Mouse (Mus musculus) CH12.LX (cell line): ENCODE measurements at regions not wholly inside any gene's neighbourhood (a gene's known extent, or its start where the extent isn't known, plus 50 kb on each side); places are given as distances from the start of the nearest gene placed in this dataset.

Experiments
- DNase-seq: peaks from one replicate; pipeline ENCODE4 v3.0.0-alpha.2; 2013; ENCODE audit errors: extremely low read depth
- H3K27ac ChIP-seq: 2 replicates; pipeline ENCODE4 v1.5.1; 2012; ENCODE audit warnings: low read depth, mild to moderate bottlenecking, control low read depth, moderate library complexity; ENCODE audit not compliant: insufficient read depth
- H3K27me3 ChIP-seq: replicated peaks from 2 replicates; pipeline ENCODE3; 2012; ENCODE audit warnings: inconsistent platforms
- H3K36me3 ChIP-seq, 2 experiments: replicated peaks in 1 of 2; 2 replicates each; pipeline versions ENCODE3 to v1.6.1; 2012; ENCODE audit warnings: inconsistent platforms in 1 of 2, low read length in 1 of 2, mild to moderate bottlenecking in 1 of 2, mixed read lengths in 1 of 2, moderate library complexity in 1 of 2; ENCODE audit not compliant: control insufficient read depth in 1 of 2, insufficient read depth in 1 of 2
- H3K4me1 ChIP-seq, 2 experiments: 2 replicates each; pipeline ENCODE4 v1.6.1; 2012; ENCODE audit warnings: inconsistent platforms in 1 of 2, moderate library complexity in 1 of 2; ENCODE audit not compliant: insufficient read depth in 2 of 2, control insufficient read depth in 1 of 2
- H3K4me2 ChIP-seq: 2 replicates; pipeline ENCODE4 v1.6.1; 2012; ENCODE audit warnings: low read depth, mild to moderate bottlenecking, control low read depth; ENCODE audit not compliant: poor library complexity, insufficient read depth, severe bottlenecking
- H3K4me3 ChIP-seq, 3 experiments: fragments of 150-350 bp in 1 of 3; sonication (generic) in 1 of 3; replicated peaks in 1 of 3; 2 replicates each; pipeline versions ENCODE3 to v1.5.1; 2011 to 2012; ENCODE audit warnings: low read depth in 2 of 3, low read length in 2 of 3, mild to moderate bottlenecking in 2 of 3, moderate library complexity in 2 of 3, control low read depth in 1 of 3, improper control_type of control experiment in 1 of 3, inconsistent platforms in 1 of 3, mixed read lengths in 1 of 3; ENCODE audit not compliant: poor library complexity in 1 of 3
- H3K79me2 ChIP-seq: replicated peaks from 2 replicates; pipeline ENCODE4 v1.6.1; 2012; ENCODE audit warnings: mild to moderate bottlenecking, moderate library complexity; ENCODE audit not compliant: control insufficient read depth, poor library complexity, insufficient read depth, severe bottlenecking; ENCODE audit errors: extremely low read depth
- H3K9ac ChIP-seq: 2 replicates; pipeline ENCODE4 v1.6.1; 2012; ENCODE audit warnings: low read depth, mild to moderate bottlenecking, control low read depth, moderate library complexity; ENCODE audit not compliant: insufficient read depth
- H3K9me3 ChIP-seq: replicated peaks from 2 replicates; pipeline ENCODE3; 2012; ENCODE audit warnings: low read length, inconsistent platforms, mixed read lengths
- BHLHE40 ChIP-seq: IDR thresholded peaks from 2 replicates; pipeline ENCODE4 v1.6.1; 2011; ENCODE audit warnings: mild to moderate bottlenecking, low read depth, low read length, improper control_type of control experiment
- CTCF ChIP-seq, 2 experiments: IDR thresholded peaks in 1 of 2; conservative IDR thresholded peaks in 1 of 2; 2 replicates each; pipeline ENCODE4 v1.5.1; 2011 to 2012; ENCODE audit warnings: low read depth in 2 of 2, low read length in 2 of 2, improper control_type of control experiment in 1 of 2, inconsistent platforms in 1 of 2, mild to moderate bottlenecking in 1 of 2, moderate library complexity in 1 of 2
- E2F4 ChIP-seq: IDR thresholded peaks from 2 replicates; pipeline ENCODE4 v1.6.1; 2011; ENCODE audit warnings: low read depth, low read length, improper control_type of control experiment; ENCODE audit not compliant: insufficient replicate concordance
- ELF1 ChIP-seq: IDR thresholded peaks from 2 replicates; pipeline ENCODE4 v1.6.1; 2014; ENCODE audit warnings: low read depth, mild to moderate bottlenecking, inconsistent platforms, low read length, improper control_type of control experiment
- EP300 ChIP-seq: IDR thresholded peaks from 2 replicates; pipeline ENCODE4 v1.6.1; 2011; ENCODE audit warnings: low read length, improper control_type of control experiment
- GABPA ChIP-seq: IDR thresholded peaks from 2 replicates; pipeline ENCODE4 v1.6.1; 2012; ENCODE audit warnings: low read depth, low read length, improper control_type of control experiment, inconsistent platforms; ENCODE audit not compliant: insufficient replicate concordance
- HCFC1 ChIP-seq: IDR thresholded peaks from 2 replicates; pipeline ENCODE4 v1.6.1; 2012; ENCODE audit warnings: low read depth, mild to moderate bottlenecking, inconsistent platforms, low read length, improper control_type of control experiment
- JUND ChIP-seq: conservative IDR thresholded peaks from 2 replicates; pipeline ENCODE4 v1.6.1; 2011; ENCODE audit warnings: low read depth, low read length, improper control_type of control experiment
- KAT2A ChIP-seq: IDR thresholded peaks from 2 replicates; pipeline ENCODE4 v1.6.1; 2012; ENCODE audit warnings: low read length, improper control_type of control experiment, inconsistent platforms; ENCODE audit not compliant: insufficient replicate concordance
- MAFK ChIP-seq: IDR thresholded peaks from 2 replicates; pipeline ENCODE4 v1.6.1; 2011; ENCODE audit warnings: low read length, improper control_type of control experiment; ENCODE audit not compliant: insufficient replicate concordance
- MAX ChIP-seq: IDR thresholded peaks from 2 replicates; pipeline ENCODE4 v1.6.1; 2011; ENCODE audit warnings: low read length, improper control_type of control experiment
- MAZ ChIP-seq: IDR thresholded peaks from 2 replicates; pipeline ENCODE4 v1.6.1; 2012; ENCODE audit warnings: low read depth, mild to moderate bottlenecking, inconsistent platforms, low read length, improper control_type of control experiment, moderate library complexity
- MXI1 ChIP-seq: IDR thresholded peaks from 2 replicates; pipeline ENCODE4 v1.6.1; 2011; ENCODE audit warnings: mild to moderate bottlenecking, low read depth, low read length, improper control_type of control experiment
- PAX5 ChIP-seq: IDR thresholded peaks from 2 replicates; pipeline ENCODE4 v1.6.1; 2012; ENCODE audit warnings: low read length, inconsistent platforms, mixed read lengths
- POLR2A ChIP-seq: IDR thresholded peaks from 2 replicates; pipeline ENCODE4 v1.6.1; 2011; ENCODE audit warnings: low read depth, mild to moderate bottlenecking, improper control_type of control experiment, low read length
- POLR2AphosphoS2 ChIP-seq: IDR thresholded peaks from 2 replicates; pipeline ENCODE4 v1.6.1; 2011; ENCODE audit warnings: low read depth, low read length, improper control_type of control experiment
- RAD21 ChIP-seq: IDR thresholded peaks from 2 replicates; pipeline ENCODE4 v1.6.1; 2011; ENCODE audit warnings: low read depth, mild to moderate bottlenecking, low read length, improper control_type of control experiment, moderate library complexity
- RCOR1 ChIP-seq: conservative IDR thresholded peaks from 2 replicates; pipeline ENCODE4 v1.6.1; 2012; ENCODE audit warnings: low read depth, mild to moderate bottlenecking, inconsistent platforms, low read length, improper control_type of control experiment
- SMC3 ChIP-seq: IDR thresholded peaks from 2 replicates; pipeline ENCODE4 v1.6.1; 2011; ENCODE audit warnings: low read depth, low read length, improper control_type of control experiment
- TBP ChIP-seq: conservative IDR thresholded peaks from 2 replicates; pipeline ENCODE4 v1.6.1; 2011; ENCODE audit warnings: low read depth, low read length, improper control_type of control experiment
- UBTF ChIP-seq: IDR thresholded peaks from 2 replicates; pipeline ENCODE4 v1.6.1; 2012; ENCODE audit warnings: low read depth, mild to moderate bottlenecking, inconsistent platforms, low read length, improper control_type of control experiment, moderate library complexity
- ZKSCAN1 ChIP-seq: IDR thresholded peaks from 2 replicates; pipeline ENCODE4 v1.6.1; 2012; ENCODE audit warnings: low read depth, inconsistent platforms, low read length, improper control_type of control experiment, borderline replicate concordance
- dilution Hi-C: fragments of 300-500 bp; cut with MboI; formaldehyde crosslinking; loops from 2 replicates; pipeline ENCODE4 v1.14.3; 2020; ENCODE audit warnings: low sequenced_read_pairs; ENCODE audit not compliant: extremely low pct_unique_long_range_greater_than_20kb, extremely low pct_ligation_motif_present
- in situ Hi-C: fragments of 300-500 bp; cut with MboI; formaldehyde crosslinking; loops from 3 replicates; pipeline ENCODE4 v1.14.3; 2019; ENCODE audit warnings: low sequenced_read_pairs, low pct_ligation_motif_present, low pct_unique_long_range_greater_than_20kb, mixed read lengths

GRCm38 (mm10) chr8:115942731-115943509 is 235.3 kb upstream of the Maf start:
- no peak overlapping the region for H3K9ac ChIP-seq
- no peaks in the 10 kb centered on the region for H3K79me2 ChIP-seq
- peaks cover 31% of the 10 kb centered on the region for H3K9me3 ChIP-seq
- dilution Hi-C loops (no loop called here), in situ Hi-C loops (no loop called here)
- TF ChIP-seq MAX: no peak
- TF ChIP-seq UBTF: no peak
- TF ChIP-seq HCFC1: no peak
- no peak for TF ChIP-seq E2F4
- no peak for TF ChIP-seq ELF1
- no peak for TF ChIP-seq MAFK
- no peak for TF ChIP-seq RCOR1
- TF ChIP-seq POLR2A: no peak
- no peak for TF ChIP-seq BHLHE40
- no peak for TF ChIP-seq MAZ
- no peak for TF ChIP-seq PAX5
- no peak for TF ChIP-seq EP300
- TF ChIP-seq ZKSCAN1: no peak
- no peak for TF ChIP-seq RAD21
- H3K4me1 ChIP-seq: no peaks in the 10 kb centered on the region
- H3K27me3 ChIP-seq: peaks cover 19% of the 10 kb centered on the region
- no peaks in the 10 kb centered on the region for H3K36me3 ChIP-seq
- no peak overlapping the region for H3K4me2 ChIP-seq
- no peak for DNase-seq
- no peak overlapping the region for H3K27ac ChIP-seq
- no peak overlapping the region for H3K4me3 ChIP-seq

DNA sequence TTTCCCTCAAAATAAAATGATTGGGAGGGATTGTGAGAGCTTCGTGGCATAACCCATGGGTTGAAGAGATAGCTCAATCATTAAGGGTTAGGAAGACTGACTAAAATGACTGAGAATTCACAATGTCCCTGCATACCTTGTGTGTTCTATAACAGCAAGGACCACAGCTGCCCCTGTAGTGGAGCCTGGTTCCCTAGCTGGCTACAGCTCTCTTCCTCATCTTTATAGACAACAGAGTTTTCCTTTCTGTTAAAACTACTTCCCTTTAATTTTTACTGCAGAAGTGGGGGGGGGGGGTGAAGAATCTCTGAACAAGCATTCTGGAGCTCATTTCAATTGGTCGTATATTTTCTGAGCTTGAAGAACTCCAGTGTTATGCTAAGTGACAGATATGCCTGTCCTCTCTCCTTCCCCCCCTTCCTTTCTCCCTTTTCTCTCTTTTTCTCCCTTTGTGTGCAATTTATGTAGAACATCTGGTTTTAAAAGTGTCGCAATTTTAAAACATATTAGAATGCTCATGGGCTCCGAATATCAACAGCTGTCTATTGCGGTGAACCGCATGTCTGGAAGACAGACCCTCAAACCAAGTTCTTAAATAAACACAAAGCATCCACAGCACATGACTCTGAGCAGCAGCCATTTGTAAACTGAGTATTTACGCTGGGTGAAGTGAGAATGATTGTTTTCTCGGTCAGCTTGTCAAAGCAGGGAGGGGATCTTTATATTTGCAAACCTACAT is 222.0 kb upstream of the Maf start:
- DNase-seq: no peak
- Histone ChIP-seq H3K27ac (no peak overlapping the region), H3K27me3 (peaks cover 9% of the 10 kb centered on the region), H3K79me2 (no peaks in the 10 kb centered on the region), H3K9ac (no peak overlapping the region), H3K36me3 (no peaks in the 10 kb centered on the region), H3K4me2 (no peak overlapping the region), H3K9me3 (peaks cover 17% of the 10 kb centered on the region), H3K4me1 (no peaks in the 10 kb centered on the region), H3K4me3 (no peak overlapping the region)
- TF ChIP-seq SMC3 (no peak), HCFC1 (no peak), CTCF (conservative IDR thresholded peaks at IDR 0.05 in 1 of 2, IDR thresholded peaks at IDR 0.05 in 1 of 2; ENCODE audit: low read depth in 2 of 2, low read length in 2 of 2) (no peak), JUND (no peak), ELF1 (no peak), EP300 (no peak), POLR2AphosphoS2 (no peak), TBP (no peak), KAT2A (no peak), GABPA (no peak), MXI1 (no peak)
- in situ Hi-C loops (no loop called here), dilution Hi-C loops (no loop called here)
